Mouse (Mus musculus) T-helper 1 cell (primary cell): ENCODE measurements around the gene Pik3ip1.

Experiments
- in situ Hi-C: fragments of 300-600 bp; cut with MboI, MseI; formaldehyde crosslinking; loops from one replicate; pipeline ENCODE4 v1.15.1; 2025; ENCODE audit warnings: high pct_unique_total_duplicates

Pik3ip1 gene

DNA sequence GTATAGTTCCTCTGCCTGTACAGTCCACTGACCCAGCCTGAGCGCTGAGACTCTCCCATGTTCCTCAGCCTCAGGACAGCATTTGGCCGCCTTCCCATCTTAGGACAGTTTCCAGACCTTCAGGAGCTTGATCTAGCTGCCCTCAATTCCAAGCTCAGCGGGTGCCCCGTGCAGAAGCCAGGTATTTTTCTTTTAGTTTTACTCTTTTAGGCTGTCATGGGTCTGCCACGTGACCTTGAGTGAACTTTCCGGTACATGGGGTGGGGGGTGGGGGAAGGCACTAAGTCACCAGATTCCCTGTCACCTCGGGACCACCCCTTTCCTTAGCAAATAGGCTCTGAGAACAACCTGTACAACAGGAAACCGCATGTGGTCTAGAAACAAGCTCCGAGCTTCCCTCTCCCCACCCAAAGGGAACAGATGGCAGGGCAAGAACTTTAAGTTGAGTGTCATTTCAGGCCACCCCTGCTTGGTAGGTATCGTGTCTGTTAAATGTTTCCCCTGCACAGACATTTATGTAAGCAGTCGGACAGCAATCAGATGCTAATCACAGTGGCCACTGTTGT is 5.5 kb downstream of the Pik3ip1 start:
- in situ Hi-C loops = loop anchor here (5.0 kb wide), 1 partner anchor 312 kb away; the partner anchor contains the start of gene Morc2a

- in situ Hi-C loops = loop anchor here (5.0 kb wide), 1 partner anchor 311 kb away; the partner anchor contains the start of gene Morc2a
Observed at GRCm38 (mm10) chr11:3336602-3337001, 6.4 kb downstream of the Pik3ip1 start.

DNA sequence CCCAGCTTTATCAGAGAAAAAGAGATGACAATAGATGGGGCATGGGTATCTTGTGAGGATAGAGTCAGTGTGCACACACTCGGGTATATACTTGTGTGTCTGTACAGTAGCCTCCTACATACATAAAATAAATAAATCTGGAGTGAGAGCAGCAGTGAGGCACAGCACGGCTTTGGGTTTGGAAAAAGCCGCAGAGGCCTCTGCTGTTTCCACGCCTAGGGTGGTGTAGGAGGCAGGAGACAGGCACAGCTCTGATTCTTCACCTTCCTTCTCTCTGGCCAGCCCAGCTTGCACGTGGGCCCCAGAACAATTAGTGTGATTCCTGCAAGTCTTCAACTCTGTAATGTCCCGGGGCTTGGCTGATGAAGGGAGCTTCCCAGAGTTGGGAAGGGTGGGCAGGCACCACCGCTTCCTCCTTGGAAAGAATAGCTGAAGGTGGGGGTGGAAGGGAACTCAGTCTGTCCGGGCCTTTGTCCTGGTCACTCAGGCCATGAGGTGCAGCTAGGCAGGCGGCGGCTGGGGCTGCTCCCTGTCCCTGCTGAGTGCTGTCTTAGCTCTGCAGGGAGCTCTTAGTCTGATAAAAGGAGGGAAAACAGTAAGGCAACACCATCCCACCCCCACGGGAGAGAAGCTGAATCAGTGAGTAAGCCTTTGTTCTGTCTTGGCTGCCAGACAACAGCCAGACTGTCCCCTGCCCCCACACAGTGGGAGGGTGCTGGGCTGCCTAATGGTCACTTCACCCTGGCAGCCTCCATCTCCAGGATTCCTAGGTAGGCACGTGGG is 7.2 kb downstream of the Pik3ip1 start:
- in situ Hi-C loops = loop anchor here (5.0 kb wide), 1 partner anchor 310 kb away; the partner anchor contains the start of gene Morc2a

GRCm38 (mm10) chr11:3337961-3338360 is 7.8 kb downstream of the Pik3ip1 start:
- in situ Hi-C loops = loop anchor here (5.0 kb wide), 1 partner anchor 309 kb away; the partner anchor contains the start of gene Morc2a

DNA sequence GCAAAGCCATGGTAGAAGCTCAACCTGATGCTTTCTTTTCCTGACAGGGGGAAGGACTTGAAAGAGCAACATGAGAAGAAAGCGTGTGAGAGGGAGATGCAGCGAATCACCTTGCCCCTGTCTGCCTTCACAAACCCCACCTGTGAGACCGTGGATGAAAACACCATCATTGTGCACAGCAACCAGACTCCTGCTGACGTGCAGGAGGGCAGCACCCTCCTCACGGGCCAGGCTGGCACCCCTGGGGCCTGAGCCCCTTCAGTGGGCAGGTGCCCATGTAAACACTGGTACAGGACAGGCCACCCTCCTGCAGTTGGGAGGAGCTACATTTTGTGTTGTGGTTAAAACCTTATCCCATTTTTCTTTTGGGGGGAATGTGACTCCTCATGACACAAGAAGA is 11.3 kb downstream of the Pik3ip1 start:
- in situ Hi-C loops = no loop called here

DNA sequence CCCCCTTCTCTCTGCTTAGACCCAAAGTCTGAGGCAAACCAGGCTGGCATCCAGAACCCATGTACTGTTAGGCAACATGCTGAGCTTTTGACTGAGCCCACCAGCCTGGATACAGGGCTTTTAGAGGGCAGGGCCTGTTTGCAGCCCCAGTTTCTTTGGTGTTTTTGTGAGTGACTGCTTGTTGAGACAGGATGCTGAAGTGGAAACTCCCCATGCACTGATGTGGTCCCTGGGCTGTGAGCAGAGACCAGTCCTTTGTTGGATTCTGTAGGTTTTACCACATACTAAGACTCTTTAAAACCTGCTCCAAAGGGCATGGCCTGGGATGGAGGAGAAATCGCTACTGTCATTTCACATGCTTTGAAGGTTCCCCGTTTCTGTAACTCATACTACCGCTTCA is 14.7 kb downstream of the Pik3ip1 start:
- in situ Hi-C loops = loop anchor here (5.0 kb wide), 1 partner anchor 52 kb away; no protein-coding TSS in a partner anchor

DNA sequence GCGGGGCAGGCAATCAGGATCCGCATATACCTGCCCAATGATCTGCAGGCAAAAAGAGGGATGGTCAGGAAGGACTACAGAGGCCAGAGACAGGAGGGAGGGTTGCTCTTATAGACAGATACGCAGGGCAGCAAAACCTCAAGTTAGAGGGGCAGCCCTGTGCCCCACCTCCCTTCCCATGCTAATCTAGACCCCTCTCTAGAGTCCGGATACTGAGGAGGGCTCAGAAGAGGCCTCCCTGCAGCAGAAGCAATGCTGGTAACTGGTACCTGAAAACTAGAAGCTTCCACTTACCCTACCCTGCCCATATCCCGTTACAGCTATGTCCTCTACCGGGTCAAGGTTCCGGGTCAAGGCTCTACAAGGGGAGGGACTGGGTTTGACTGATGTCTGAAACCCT is 16.1 kb downstream of the Pik3ip1 start:
- in situ Hi-C loops = loop anchor here (5.0 kb wide), 1 partner anchor 51 kb away; no protein-coding TSS in a partner anchor

DNA sequence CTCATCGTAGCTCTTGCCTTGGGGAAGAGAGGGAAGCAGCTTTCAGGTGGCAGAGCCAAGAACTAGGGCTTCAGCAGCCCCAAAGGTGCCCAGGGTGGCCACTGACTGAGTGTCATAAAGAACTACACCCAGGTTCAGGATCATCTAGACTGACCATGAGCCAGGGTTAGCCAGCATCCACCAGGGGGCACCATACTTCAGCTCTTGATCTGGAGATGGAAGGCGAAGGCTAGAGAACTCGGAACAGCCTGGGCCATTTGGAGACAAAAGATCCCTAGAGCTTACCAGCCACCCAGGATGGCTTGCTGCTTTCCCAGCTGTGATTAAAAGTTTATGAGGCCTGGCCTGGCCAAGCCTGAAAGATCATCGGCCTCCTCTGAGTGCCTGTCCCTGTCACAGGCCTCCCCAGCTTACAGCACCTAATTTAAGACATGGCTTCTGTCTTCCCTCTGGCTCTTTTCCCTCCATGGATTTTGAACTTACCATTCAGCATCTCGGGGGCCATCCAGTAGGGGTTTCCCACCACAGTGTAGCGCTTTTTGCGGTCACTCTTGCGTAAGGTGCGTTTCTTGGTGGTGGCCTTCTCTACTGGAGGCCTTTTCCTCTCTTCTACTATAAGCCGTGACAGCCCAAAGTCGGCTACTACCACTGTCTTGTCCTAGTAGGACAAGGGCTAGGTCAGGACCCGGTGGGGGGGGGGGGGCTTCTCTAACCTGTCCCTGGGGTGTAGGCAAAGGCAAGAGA is 17.1 kb downstream of the Pik3ip1 start:
- in situ Hi-C loops = loop anchor here (5.0 kb wide), 1 partner anchor 50 kb away; no protein-coding TSS in a partner anchor

GRCm38 (mm10) chr11:3347835-3348195 is 17.6 kb downstream of the Pik3ip1 start:
- in situ Hi-C loops = loop anchor here (5.0 kb wide), 1 partner anchor 49 kb away; no protein-coding TSS in a partner anchor

GRCm38 (mm10) chr11:3348576-3349342 is 18.6 kb downstream of the Pik3ip1 start:
- in situ Hi-C loops = loop anchor here (5.0 kb wide), 1 partner anchor 49 kb away; no protein-coding TSS in a partner anchor

- in situ Hi-C loops = loop anchor here (5.0 kb wide), 1 partner anchor 48 kb away; no protein-coding TSS in a partner anchor
Observed at GRCm38 (mm10) chr11:3349343-3349695, 19.1 kb downstream of the Pik3ip1 start.

- in situ Hi-C loops = no loop called here
Observed at GRCm38 (mm10) chr11:3352131-3352530, 21.9 kb downstream of the Pik3ip1 start.

DNA sequence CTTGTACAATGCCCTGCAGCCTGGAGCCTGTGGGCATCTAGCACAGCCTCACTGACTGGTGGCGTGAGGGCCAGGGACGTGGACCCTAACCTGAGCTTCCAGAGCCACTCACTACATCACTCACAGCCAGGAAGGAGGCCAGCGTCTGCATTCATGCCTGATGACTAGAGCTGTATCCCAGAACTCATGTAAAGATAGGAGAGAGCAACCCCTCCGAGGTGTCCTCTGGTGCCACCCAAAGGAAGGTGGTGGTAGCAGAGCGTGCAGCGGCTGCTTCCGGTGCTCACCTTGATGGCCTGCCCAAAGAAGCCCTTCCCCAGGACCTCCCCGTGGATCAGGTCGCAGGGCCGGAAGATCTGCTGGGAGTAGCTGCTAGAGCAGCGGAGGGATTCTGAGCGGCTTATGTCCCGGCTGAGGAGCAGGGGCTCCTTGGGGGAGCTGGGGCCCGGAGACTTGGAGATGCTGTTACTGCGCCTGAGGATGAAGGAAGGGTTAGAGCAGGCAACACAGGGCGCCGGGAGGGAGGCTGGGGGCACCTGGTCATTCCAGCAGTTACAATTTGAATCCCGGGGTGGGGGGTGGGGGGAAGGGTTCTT is 22.9 kb downstream of the Pik3ip1 start:
- in situ Hi-C loops = no loop called here

- in situ Hi-C loops = no loop called here
Observed at GRCm38 (mm10) chr11:3362854-3363253, 32.7 kb downstream of the Pik3ip1 start.

GRCm38 (mm10) chr11:3366411-3366810 is 36.2 kb downstream of the Pik3ip1 start:
- in situ Hi-C loops = no loop called here

DNA sequence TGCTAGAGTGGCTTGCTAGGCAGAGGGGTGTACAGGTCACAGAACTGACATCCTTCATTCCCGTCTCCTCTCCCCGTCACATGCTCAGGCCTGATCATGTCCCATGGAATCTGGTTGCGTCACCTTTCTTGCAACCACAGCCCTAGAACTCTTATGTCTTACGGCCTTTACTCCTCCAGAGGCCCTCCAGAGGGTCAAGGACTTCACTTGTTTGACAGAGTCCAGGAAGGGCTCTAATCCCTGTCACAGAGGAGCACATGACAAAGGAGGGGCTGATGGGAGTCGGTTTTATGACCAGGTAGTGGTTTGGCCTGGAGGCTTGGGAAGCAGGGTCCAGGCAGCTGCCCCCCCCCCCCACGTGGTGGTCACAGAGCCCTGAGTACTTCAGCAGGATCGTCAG is 38.8 kb downstream of the Pik3ip1 start:
- in situ Hi-C loops = no loop called here

- in situ Hi-C loops = no loop called here
Observed at GRCm38 (mm10) chr11:3369449-3369848, 39.2 kb downstream of the Pik3ip1 start.

GRCm38 (mm10) chr11:3370162-3370561 is 40.0 kb downstream of the Pik3ip1 start:
- in situ Hi-C loops = no loop called here

- in situ Hi-C loops = no loop called here
Observed at GRCm38 (mm10) chr11:3370928-3371598, 40.9 kb downstream of the Pik3ip1 start.

GRCm38 (mm10) chr11:3371599-3372295 is 41.5 kb downstream of the Pik3ip1 start:
- in situ Hi-C loops = no loop called here
